Mouse (Mus musculus): ENCODE measurements around the gene Zfp668.

DNA sequence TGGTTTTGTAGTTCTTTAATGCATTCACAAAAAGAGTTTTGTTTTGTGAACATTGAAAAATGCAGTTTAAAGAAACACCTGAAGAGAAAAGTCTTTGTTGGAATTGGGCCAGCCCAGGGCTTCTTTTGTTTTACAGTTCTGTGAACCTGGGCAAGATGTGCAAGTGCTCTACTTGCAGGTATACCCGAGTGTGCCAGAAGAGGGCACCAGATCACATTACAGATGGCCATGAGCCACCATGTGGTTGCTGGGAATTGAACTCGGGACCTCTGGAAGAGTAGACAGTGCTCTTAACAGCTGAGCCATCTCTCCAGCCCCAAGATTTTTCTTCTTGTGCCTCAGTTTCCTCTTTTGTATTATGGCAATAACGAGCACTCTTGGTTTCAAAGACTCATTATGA, 41.6 kb upstream of the Zfp668 start:
- TF ChIP-seq EP300 (IDR thresholded peaks at IDR 0.05) (no peak), CTCF (IDR thresholded peaks at IDR 0.05) (peak; percentile 72)

Measured in lung, postnatal 0 days (tissue).